ENCODE assay signal across 8 mouse cellular contexts in genomic region chr9:116175488-116176115, GRCm38 (mm10). TPM values are rescaled to one million over a fixed set of nuclear protein-coding genes. Genes with fewer than 3 reads are reported as not detected.
DNase-seq lines count a peak whose midpoint lies in the region; ATAC-seq lines count a peak whose summit lies in the region.

No protein-coding gene starts in this region.

- H3K36me3 ChIP-seq in limb, embryonic 12.5 days, result no peaks in the 10 kb centered on the region
- H3K36me3 ChIP-seq in midbrain, embryonic 15.5 days (replicated peaks), result no peaks in the 10 kb centered on the region

- peak overlapping the region; percentile 97 for H3K27ac ChIP-seq in limb, embryonic 12.5 days
- no peak overlapping the region for H3K27ac ChIP-seq in midbrain, embryonic 15.5 days

- intact Hi-C loops in heart, postnatal 36 days (cut with DNase I), result loop anchor here (2.0 to 5.0 kb wide), 2 partner anchors 57 to 209 kb away; no protein-coding TSS in a partner anchor

- WGBS in limb, embryonic 12.5 days, result 8% methylated on average over 16 of the region's 16 CpGs
- 11% methylated on average over 16 of the region's 16 CpGs for WGBS in midbrain, embryonic 15.5 days

- no peaks in the 10 kb centered on the region for H3K9me3 ChIP-seq in limb, embryonic 12.5 days
- no peaks in the 10 kb centered on the region for H3K9me3 ChIP-seq in midbrain, embryonic 15.5 days

- no peaks in the 10 kb centered on the region for H3K27me3 ChIP-seq in limb, embryonic 12.5 days
- H3K27me3 ChIP-seq in midbrain, embryonic 15.5 days (replicated peaks), result peaks cover 25% of the 10 kb centered on the region

- peaks cover 42% of the 10 kb centered on the region for H3K4me1 ChIP-seq in limb, embryonic 12.5 days (replicated peaks)
- H3K4me1 ChIP-seq in midbrain, embryonic 15.5 days, result peaks cover 13% of the 10 kb centered on the region

- H3K4me3 ChIP-seq in limb, embryonic 12.5 days (replicated peaks), result peak overlapping the region; percentile 86
- peak overlapping the region; percentile 48 for H3K4me3 ChIP-seq in midbrain, embryonic 15.5 days

- H3K9ac ChIP-seq in limb, embryonic 12.5 days (replicated peaks), result peak overlapping the region; percentile 97
- no peak overlapping the region for H3K9ac ChIP-seq in midbrain, embryonic 15.5 days

- peak; percentile 58 to 88 for DNase-seq in adrenal gland, adult (ENCODE audit: inconsistent age in 2 of 2, low spot score in 1 of 2)
- no peak for DNase-seq in adrenal gland, postnatal 4 days (ENCODE audit: low spot score in 2 of 2)
- DNase-seq in embryo, embryonic 10.5 days (ENCODE audit: low spot score), result peak; percentile 46
- peak; percentile 36 to 54 for DNase-seq in heart, postnatal 36 days
- peak; percentile 64 to 65 for DNase-seq in thymus, postnatal 10 days (ENCODE audit: low spot score in 2 of 2)
- DNase-seq in gastrocnemius, postnatal 25 days, result no peak

- peak overlapping the region; percentile 64 for H3K4me2 ChIP-seq in limb, embryonic 12.5 days
- H3K4me2 ChIP-seq in midbrain, embryonic 15.5 days, result peak overlapping the region; percentile 90

- peak; percentile 45; the same call in 1 of the 2 replicates for ATAC-seq in limb, embryonic 12.5 days (ENCODE audit: insufficient number of reproducible peaks, insufficient read depth, low FRiP score, low TSS enrichment, low read depth)
- ATAC-seq in midbrain, embryonic 15.5 days (replicated peaks), result no peak

RNA-seq across cellular contexts. Expression of gene Tgfbr2, which starts 0.4 kb away (rescaled TPM):
- total RNA-seq in adrenal gland, postnatal 4 days (2021), result 10 to 100 TPM; 71.8 to 72.1 TPM
- total RNA-seq in heart, postnatal 36 days (2021), result 10 to 100 TPM; 37.0 to 38.3 TPM
- 25.3 and 28.6 TPM in 2 replicates for polyA plus RNA-seq in limb, embryonic 12.5 days (2016; fragmentation: Nextera tagmentation; extraction: Ambion mirVana)
- 8.5 and 9.0 TPM in 2 replicates for polyA plus RNA-seq in midbrain, embryonic 15.5 days (2015; fragmentation: Nextera tagmentation; extraction: Ambion mirVana)
- total RNA-seq in gastrocnemius, postnatal 25 days (2021), result 10 to 100 TPM; 18.8 to 20.3 TPM

Comparison
In these comparisons a context has a peak if more than half of its experiments do, and no peak if none do; other contexts are left out.
1. DNase-seq: peak in adrenal gland, adult (2 of 2), embryo, embryonic 10.5 days (single experiment), heart, postnatal 36 days (2 of 2) and thymus, postnatal 10 days (2 of 2); none in adrenal gland, postnatal 4 days (0 of 2) and gastrocnemius, postnatal 25 days (single experiment).